Mouse (Mus musculus): Measurements from ENCODE around the gene H2-DMb1. TPM values are rescaled to one million over a fixed set of nuclear protein-coding genes. Genes with fewer than 3 reads are reported as not detected.

H2-DMb1 gene
- total RNA-seq, 2 experiments from 2014 or later: 39.4 to 60.3 TPM

DNA sequence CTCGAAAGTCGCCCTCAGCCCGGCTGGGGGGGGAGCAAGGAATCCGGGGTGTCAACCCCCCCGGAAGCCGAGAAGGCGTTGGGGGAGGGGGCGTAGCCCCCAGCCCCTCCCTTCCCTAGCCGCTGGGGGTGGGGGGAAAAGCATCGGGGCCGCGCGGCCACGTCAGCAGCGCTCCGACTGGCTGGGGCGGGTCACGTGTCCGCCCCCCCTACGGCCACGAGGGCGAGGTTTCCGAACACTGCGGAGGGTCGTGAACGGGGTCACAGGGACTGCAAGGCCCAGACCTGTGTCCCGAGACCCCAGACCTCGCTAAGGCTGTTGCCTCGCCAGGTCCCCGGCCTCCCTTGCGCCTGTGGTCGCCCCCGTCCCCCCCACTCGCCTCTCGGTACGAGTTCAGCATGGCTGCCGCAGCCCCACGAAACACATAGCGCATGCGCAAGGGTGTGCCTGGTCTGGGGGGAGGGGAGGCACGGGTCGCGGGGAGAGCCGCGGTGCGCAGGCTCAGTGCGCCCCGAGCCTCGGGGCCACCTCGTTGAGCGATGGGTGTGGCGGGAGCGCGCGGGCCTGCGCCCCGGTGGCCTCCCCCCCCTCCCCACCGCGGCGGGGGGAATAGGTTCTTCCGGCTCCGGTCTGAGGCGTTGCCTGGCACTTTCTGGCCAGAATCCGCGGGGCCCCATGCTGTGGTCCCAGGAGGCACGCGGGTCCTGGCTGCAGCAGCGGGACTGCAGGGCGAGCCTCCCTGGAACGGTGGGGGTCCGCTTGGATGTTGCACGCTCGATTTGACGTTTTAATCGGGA, 30.5 kb upstream of the H2-DMb1 start, which contains the start of gene Brd2:
Brd2 (minus strand) TSS at position 447 of the 797 bp plus-strand sequence.
- ATAC-seq (replicated peaks; ENCODE audit: poor library complexity): peak; percentile 22

DNA sequence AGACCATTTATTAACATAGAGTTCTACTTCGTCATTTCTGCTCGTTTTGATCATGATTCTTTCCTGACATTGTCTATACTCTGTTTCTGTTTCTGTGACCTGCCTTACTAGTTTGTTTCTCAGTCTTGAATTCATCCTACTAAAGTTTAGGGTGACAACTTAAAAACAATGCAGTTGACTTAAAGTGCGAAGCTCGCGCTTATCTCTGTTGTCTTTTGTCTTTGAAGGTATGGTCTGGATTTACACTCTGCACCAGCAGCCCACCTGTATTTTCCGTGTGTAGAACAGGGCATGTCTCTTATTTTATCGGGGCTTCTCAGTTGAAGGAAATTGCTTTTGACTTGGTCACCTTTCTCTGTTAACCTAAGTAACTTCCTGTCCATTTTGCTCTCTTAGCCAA, 29.8 kb upstream of the H2-DMb1 start:
- ATAC-seq (replicated peaks; ENCODE audit: poor library complexity): no peak

DNA sequence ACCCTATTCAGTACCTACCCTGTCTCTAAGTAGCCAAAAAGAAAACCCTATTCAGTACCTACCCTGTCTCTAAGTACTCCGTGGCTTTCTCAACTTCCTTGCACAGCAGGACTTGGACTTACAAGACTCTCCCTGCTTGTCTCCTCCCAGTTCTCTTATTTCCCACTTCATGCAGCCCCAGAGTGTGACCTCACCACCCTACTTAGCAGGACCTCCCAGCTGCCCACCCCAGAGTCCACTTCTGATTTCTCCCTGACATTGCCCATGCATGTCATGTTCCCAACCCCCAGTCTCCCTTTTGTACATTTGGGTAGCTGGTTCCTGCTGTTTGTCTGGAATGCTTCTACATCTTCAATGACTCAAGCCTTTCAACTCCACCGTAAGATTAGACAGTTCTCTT, 29.4 kb upstream of the H2-DMb1 start:
- no peak for ATAC-seq (replicated peaks; ENCODE audit: poor library complexity)

DNA sequence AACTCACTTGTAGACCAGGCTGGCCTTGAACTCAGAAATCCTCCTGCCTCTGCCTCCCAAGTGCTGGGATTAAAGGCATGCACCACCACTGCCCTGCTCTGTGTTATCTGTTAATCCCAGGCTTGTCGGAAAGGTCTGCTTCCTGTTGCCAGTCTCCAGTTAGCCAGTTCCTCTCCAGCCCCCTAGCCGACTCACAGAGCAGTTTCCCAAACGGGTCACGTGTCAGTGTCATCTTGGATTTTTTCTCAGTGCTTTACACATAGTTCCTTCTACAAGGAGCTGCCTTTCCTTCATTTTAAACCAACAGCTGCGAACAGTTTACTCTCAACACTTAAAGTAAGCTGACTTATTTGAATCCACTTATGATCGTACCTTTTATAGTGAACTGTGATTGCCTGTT, 28.2 kb upstream of the H2-DMb1 start:
- ATAC-seq (replicated peaks; ENCODE audit: poor library complexity): 0 out of 2 replicates have a peak, but pooled peaks have one; percentile 12

GRCm38 (mm10) chr17:34126826-34127420, 25.9 kb upstream of the H2-DMb1 start:
- ATAC-seq (replicated peaks; ENCODE audit: poor library complexity): no peak

- ATAC-seq (replicated peaks; ENCODE audit: poor library complexity): peak; percentile 72
Observed at GRCm38 (mm10) chr17:34127475-34127874, 25.4 kb upstream of the H2-DMb1 start.

DNA sequence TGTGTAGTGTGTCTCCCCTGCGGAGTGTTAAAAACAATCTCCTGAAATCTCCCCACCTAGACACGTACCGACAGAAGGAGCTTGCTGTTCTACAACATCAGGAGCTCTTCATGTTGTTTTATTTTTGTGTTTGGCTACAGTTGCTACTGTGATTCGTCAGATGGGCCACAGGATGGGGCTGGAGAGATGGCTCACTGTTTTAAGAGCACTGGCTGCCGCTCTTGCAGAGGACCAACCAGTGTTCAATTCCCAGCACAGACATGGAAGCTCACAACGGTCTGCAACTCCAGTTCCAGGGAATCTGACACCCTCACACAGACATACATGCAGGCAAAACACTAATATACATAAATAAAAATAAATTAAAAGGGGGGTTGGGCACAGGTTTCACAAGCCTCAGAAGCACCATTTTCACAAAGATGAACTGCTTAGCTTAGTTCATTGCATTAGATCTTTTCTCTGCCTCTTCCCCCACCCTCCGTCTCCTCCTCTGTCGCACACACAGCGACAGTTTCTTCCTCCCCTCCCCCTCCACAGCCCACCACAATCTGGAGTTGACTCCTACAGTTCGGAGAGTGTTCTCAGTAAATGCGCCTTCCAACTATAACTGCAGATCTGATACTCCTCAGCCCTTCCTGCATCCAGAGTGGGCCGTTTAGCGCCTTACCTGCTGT, 24.5 kb upstream of the H2-DMb1 start:
- no peak for ATAC-seq (replicated peaks; ENCODE audit: poor library complexity)

- ATAC-seq (replicated peaks; ENCODE audit: poor library complexity): no peak
Observed at GRCm38 (mm10) chr17:34128944-34129791, 23.7 kb upstream of the H2-DMb1 start.

DNA sequence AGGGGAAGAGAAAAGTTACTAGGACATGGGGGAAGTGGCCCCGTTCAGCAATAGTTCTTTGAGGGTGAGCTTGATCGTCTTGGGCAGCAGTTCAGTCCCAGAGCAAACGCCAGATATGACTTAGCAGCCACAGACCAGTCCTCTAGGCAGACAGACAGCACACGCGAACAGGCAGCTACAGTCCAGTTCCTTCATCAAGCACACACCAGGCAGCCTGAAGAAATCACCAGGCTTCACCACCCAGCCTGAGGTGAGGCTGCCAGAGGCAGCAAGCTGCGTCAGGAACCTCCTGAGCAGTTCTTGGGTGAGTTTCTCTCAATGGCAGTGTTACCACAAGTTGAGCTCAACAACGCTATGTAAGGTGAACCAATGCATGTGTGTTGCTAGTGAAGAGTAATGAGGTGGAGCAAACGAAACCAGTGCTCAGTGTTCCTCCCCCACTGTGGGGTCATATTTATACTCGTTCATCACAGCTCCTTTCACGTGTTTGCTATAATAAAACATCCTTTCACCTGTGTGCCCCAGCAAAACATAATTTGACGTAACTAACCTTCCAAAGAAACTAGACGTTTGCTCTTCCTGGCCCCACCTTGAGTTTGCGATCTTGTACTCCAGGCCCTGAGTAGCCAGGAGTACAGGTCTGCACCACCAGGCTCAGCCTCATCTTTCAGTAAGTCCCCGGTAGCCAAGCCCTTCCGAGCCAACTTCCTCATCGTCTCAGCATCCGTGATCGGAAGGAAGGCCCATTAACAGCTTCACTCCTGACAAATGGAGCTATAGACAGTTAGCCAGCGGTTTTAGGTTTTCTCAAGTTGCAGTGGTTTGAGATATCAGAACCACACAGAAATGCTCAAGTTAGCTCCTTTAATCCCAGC, 22.6 kb upstream of the H2-DMb1 start:
- ATAC-seq (replicated peaks; ENCODE audit: poor library complexity): no peak

GRCm38 (mm10) chr17:34131911-34132310, 21.0 kb upstream of the H2-DMb1 start:
- no peak for ATAC-seq (replicated peaks; ENCODE audit: poor library complexity)

DNA sequence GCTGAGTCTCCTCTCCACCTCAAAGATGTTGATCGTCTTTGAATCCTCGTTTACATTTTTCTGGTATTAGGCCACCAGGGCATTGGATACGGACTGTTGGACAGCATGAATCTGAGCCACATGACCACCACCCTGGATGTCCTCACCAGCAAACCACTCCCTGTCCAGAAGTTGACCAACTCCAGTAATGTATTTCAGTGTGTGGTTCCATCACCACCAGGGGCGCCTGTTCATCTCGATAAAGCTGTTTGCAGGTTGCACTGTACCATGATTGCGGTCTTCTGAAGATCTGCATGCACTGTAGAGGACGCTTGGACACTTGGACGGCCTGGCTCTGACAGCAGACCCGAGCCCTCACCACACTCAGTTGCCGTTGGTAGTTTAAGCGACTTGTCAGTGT, 19.6 kb upstream of the H2-DMb1 start:
- no peak for ATAC-seq (replicated peaks; ENCODE audit: poor library complexity)

- no peak for ATAC-seq (replicated peaks; ENCODE audit: poor library complexity)
Observed at GRCm38 (mm10) chr17:34134451-34134850, 18.4 kb upstream of the H2-DMb1 start.

- ATAC-seq (replicated peaks; ENCODE audit: poor library complexity): peak; percentile 97
Observed at GRCm38 (mm10) chr17:34135297-34136224, 17.3 kb upstream of the H2-DMb1 start.

GRCm38 (mm10) chr17:34137601-34138000, 15.3 kb upstream of the H2-DMb1 start:
- no peak for ATAC-seq (replicated peaks; ENCODE audit: poor library complexity)

DNA sequence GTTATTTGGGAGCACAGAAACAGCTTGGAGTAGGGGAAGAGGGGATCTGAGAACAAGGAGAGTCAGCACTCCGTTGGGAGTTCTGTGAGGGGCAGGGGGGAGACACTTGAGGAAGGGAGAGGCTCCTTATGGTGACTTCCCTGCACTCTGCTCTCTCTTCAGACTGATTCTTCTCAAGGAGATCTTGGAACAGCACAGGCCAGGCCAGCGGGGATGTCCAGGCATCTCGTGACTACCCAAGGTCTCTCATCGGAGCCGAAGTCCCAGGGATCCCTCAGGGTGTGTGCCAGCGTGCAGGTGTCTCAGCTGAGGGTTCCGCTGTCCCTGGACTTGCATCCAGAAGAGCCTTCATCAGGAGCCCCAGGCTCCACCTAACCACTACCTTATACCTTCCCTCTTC, 14.2 kb upstream of the H2-DMb1 start:
- no peak for ATAC-seq (replicated peaks; ENCODE audit: poor library complexity)

DNA sequence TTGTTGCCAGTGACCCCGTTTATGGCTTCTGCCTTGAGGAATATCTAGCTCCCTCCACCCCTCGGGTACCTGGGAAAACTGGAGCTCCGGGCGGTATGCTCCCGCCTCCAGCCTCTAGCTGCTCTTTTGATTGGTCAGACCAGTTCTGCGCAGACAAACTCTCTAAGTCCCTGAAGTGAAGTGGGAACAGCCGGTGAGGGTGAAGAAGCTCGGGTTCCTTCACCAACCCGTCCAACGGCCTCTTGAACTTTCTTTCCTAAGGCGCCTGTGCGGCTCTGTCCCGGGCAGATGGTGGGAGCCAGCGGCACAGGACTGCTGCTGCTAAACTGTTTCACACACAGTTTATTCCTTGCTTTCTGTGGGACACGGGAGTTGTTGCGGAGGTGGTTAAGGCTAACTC, 13.5 kb upstream of the H2-DMb1 start:
- no peak for ATAC-seq (replicated peaks; ENCODE audit: poor library complexity)

GRCm38 (mm10) chr17:34140240-34140639, 12.6 kb upstream of the H2-DMb1 start:
- 0 out of 2 replicates have a peak, but pooled peaks have one; percentile 9 for ATAC-seq (replicated peaks; ENCODE audit: poor library complexity)

DNA sequence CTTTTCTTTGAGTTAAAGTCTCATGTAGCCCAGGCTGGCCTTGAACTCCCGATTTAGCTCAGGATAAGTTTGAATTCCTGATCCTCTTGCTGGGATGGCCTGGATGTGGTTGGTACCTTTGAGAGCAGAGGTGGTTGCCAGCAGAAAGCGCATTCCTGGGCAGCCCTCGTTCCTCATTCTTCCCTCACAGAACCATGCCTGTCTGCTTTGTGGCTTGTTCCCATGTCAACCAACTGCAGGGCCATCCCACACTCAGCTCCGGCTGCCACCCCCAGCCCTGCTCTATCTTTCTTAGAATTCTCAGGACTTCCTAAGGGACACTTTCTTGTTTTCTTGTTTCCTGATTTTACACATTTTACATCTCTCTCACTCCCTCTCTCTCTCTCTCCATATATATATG, 11.4 kb upstream of the H2-DMb1 start:
- no peak for ATAC-seq (replicated peaks; ENCODE audit: poor library complexity)

Measured in megakaryocyte progenitor cell, adult 5-6 weeks (primary cell).